Mouse (Mus musculus) liver, embryonic 14.5 days (tissue): ENCODE measurements around the gene Amfr.

Source experiments
- CTCF ChIP-seq: IDR thresholded peaks from 2 replicates; pipeline ENCODE4 v1.5.1; 2016; ENCODE audit warnings: antibody characterized with exemption, low read depth, control low read depth
- EP300 ChIP-seq: IDR thresholded peaks from 2 replicates; pipeline ENCODE4 v1.6.1; 2016; ENCODE audit warnings: antibody characterized with exemption, low read depth

GRCm38 (mm10) chr8:93925513-93925912 lies 87.1 kb downstream of the Amfr start:
- TF ChIP-seq EP300: no peak
- no peak for TF ChIP-seq CTCF
